Mouse (Mus musculus) ES-Bruce4 (cell line): ENCODE measurements around the gene Rheb. TPM values are rescaled to one million over a fixed set of nuclear protein-coding genes. Genes with fewer than 3 reads are reported as not detected.
A peak's percentile ranks its signal among the peaks of the same experiment; 100 is the strongest.

Source experiments
- H3K27ac ChIP-seq: 2 replicates; pipeline ENCODE4 v1.5.1; 2012; ENCODE audit warnings: low read length, inconsistent platforms; ENCODE audit not compliant: insufficient read depth
- H3K27me3 ChIP-seq: 2 replicates; pipeline ENCODE4 v1.6.1; 2012; ENCODE audit warnings: mild to moderate bottlenecking, low read length, inconsistent platforms; ENCODE audit not compliant: control insufficient read depth, poor library complexity, insufficient read depth, severe bottlenecking
- H3K36me3 ChIP-seq: 2 replicates; pipeline ENCODE4 v1.6.1; 2012; ENCODE audit warnings: inconsistent platforms, mild to moderate bottlenecking, low read length, moderate library complexity; ENCODE audit not compliant: control insufficient read depth, poor library complexity, insufficient read depth, severe bottlenecking
- H3K4me1 ChIP-seq: one replicate; pipeline ENCODE4 v1.8.1; 2011; ENCODE audit warnings: low read length; ENCODE audit not compliant: control insufficient read depth, insufficient read depth
- H3K4me3 ChIP-seq: 2 replicates; pipeline ENCODE4 v1.5.1; 2011; ENCODE audit warnings: low read depth, mild to moderate bottlenecking, low read length
- H3K9ac ChIP-seq: 2 replicates; pipeline ENCODE4 v1.6.1; 2012; ENCODE audit warnings: low read depth, mild to moderate bottlenecking, inconsistent platforms; ENCODE audit not compliant: poor library complexity, severe bottlenecking
- H3K9me3 ChIP-seq: replicated peaks from 2 replicates; pipeline ENCODE4 v1.6.1; 2012; ENCODE audit warnings: mild to moderate bottlenecking, low read length, inconsistent platforms; ENCODE audit not compliant: control insufficient read depth, poor library complexity, insufficient read depth, severe bottlenecking
- CTCF ChIP-seq: IDR thresholded peaks from one replicate; pipeline ENCODE4 v1.8.1; 2011; ENCODE audit warnings: low read depth, low read length
- EP300 ChIP-seq: IDR thresholded peaks from 2 replicates; pipeline ENCODE4 v1.6.1; 2011; ENCODE audit warnings: low read depth, low read length; ENCODE audit not compliant: insufficient read depth
- POLR2A ChIP-seq: IDR thresholded peaks from one replicate; pipeline ENCODE4 v1.8.1; 2011; ENCODE audit warnings: low read length; ENCODE audit not compliant: insufficient read depth
- polyA plus RNA-seq: library from polyadenylated mRNA; stranded (reverse); fragments of >200 nt; gene quantifications from 2 replicates; pipeline ENCODE4 v1.2.4, GENCODE M21; 2011; ENCODE audit warnings: low read depth; ENCODE audit not compliant: missing spikeins, insufficient read depth, insufficient read length

Rheb gene
- polyA plus RNA-seq, 1 experiment: 112 TPM

DNA sequence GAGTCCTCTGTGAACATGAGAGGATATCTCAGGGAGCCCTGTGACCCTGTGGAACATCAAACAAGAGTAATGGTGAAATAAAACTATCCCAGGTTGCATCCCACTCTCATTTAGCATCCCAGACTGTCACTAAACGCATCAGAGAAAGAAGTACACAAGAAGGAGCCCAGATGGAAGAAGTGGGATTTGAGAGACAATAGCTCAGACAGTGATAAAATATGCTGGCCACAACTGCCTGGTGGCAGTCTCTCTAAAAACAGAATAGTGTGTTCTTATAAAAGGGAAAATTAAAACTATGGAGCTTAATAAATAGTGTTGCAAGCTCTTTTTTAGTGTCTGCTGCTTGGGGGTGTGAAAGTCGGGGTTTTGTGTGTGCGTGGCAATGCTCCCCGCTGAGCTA, 59.5 kb downstream of the Rheb start:
- H3K27me3 ChIP-seq: no peaks in the 10 kb centered on the region
- TF ChIP-seq CTCF: no peak
- TF ChIP-seq POLR2A: no peak
- no peak for TF ChIP-seq EP300

DNA sequence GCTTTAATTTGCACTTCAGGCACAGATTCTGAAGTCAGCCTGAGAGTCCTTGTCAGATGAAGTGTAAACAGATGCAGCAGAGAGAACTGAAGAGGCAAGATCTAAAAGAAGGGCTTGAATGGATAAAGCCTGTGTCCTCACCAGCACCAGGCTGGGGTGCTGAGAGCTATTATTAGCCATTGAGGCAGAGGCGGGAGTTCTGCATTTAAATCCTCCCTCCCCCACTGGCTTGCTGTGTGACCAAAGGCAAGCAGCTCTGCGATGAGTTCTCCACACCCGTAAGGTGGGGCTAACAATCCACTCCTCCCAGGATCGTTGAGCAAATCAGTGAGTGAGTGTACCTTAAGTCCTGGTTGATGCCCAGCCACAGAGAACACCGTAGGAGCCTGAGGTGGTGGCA, 61.4 kb downstream of the Rheb start:
- Histone ChIP-seq H3K4me1 (no peaks in the 10 kb centered on the region), H3K36me3 (no peaks in the 10 kb centered on the region), H3K27me3 (no peaks in the 10 kb centered on the region), H3K4me3 (no peak overlapping the region), H3K9ac (no peak overlapping the region), H3K9me3 (peaks cover 12% of the 10 kb centered on the region; the same call in 1 of the 2 replicates), H3K27ac (no peak overlapping the region)
- TF ChIP-seq POLR2A (no peak), EP300 (0 out of 2 replicates have a peak, but pooled peaks have one; percentile 7)

More for the DNA sequence above, 59.5 kb downstream of the Rheb start:
- Histone ChIP-seq H3K27ac (no peak overlapping the region), H3K36me3 (no peaks in the 10 kb centered on the region), H3K4me1 (no peaks in the 10 kb centered on the region), H3K9ac (no peak overlapping the region), H3K9me3 (peaks cover 12% of the 10 kb centered on the region; the same call in 1 of the 2 replicates), H3K4me3 (no peak overlapping the region)

DNA sequence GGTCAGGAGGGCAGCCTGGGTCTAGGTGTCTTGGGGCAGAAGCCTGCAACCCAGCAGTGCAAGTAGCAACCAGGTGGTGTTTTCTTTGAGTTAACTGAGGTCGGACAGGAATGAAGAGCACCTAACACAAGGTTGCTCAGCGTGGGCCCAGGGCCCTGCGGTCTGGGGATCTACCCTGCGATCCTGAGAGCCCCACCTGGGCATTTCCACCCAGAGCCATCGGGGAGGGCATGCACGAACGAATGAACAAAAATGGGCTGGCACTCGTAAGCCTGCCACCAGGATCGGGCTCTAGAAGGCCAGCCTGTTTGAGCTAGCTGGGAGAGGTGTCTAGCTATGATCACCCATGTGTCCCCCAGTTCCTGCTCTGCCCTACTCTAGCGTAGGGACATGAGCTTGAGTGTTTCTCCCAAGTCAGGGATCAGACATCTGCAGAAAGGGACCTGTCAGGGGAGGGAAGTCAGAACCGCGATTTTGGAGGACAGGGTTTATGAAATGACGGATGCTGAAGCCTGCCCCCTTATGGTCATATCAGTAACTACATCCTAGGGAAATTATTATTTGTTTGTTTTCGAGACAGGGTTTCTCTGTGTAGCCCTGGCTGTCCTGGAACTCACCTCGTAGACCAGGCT, 62.4 kb downstream of the Rheb start:
- Histone ChIP-seq H3K27ac (no peak overlapping the region), H3K4me1 (no peaks in the 10 kb centered on the region), H3K36me3 (no peaks in the 10 kb centered on the region), H3K4me3 (no peak overlapping the region), H3K27me3 (no peaks in the 10 kb centered on the region), H3K9ac (no peak overlapping the region), H3K9me3 (peaks cover 16% of the 10 kb centered on the region)
- TF ChIP-seq CTCF: peak; percentile 28
- TF ChIP-seq POLR2A: no peak

DNA sequence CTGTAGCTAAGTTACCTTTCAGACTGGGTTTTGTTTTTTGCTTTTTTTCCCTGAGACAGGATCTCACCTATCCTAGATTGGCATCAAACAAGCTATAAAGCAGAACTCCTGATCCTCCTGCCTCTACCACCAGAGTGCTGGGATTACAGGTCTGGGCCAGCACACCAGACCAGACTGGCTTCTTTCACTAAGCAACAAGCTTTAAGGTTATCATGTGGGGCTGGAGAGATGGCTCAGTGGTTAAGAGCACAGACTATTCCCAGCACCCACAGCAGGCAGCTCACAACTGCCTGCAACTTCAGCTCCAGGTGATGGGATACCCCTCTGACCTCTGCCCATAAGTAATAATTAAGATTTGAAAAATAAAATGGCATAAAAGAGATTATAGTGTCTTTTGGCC, 63.1 kb downstream of the Rheb start:
- no peak overlapping the region for H3K4me3 ChIP-seq
- no peaks in the 10 kb centered on the region for H3K36me3 ChIP-seq
- TF ChIP-seq POLR2A (no peak), CTCF (no peak), EP300 (no peak)
- no peak overlapping the region for H3K27ac ChIP-seq
- H3K9me3 ChIP-seq: peaks cover 12% of the 10 kb centered on the region
- no peaks in the 10 kb centered on the region for H3K27me3 ChIP-seq
- no peaks in the 10 kb centered on the region for H3K4me1 ChIP-seq
- no peak overlapping the region for H3K9ac ChIP-seq

DNA sequence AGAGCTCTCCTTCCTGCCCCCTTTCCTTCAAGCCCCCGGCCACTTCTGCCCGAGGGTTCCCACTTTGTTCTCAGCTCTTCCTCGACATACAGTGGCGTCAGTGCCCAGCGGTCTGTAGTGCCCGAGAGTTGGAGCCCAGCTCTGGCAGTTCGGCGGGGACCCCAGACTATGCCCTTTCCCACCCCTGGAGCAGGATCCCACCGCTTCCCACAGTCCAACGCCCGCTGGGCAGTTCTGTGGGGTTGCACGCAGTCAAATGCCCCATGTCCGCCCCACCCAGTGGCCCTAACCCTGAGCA, 63.6 kb downstream of the Rheb start:
- Histone ChIP-seq H3K27me3 (no peaks in the 10 kb centered on the region), H3K4me3 (peak overlapping the region; percentile 49), H3K27ac (no peak overlapping the region), H3K4me1 (no peaks in the 10 kb centered on the region), H3K9me3 (peaks cover 12% of the 10 kb centered on the region), H3K9ac (peak overlapping the region; percentile 41), H3K36me3 (no peaks in the 10 kb centered on the region)
- TF ChIP-seq POLR2A (no peak), EP300 (no peak), CTCF (no peak)

DNA sequence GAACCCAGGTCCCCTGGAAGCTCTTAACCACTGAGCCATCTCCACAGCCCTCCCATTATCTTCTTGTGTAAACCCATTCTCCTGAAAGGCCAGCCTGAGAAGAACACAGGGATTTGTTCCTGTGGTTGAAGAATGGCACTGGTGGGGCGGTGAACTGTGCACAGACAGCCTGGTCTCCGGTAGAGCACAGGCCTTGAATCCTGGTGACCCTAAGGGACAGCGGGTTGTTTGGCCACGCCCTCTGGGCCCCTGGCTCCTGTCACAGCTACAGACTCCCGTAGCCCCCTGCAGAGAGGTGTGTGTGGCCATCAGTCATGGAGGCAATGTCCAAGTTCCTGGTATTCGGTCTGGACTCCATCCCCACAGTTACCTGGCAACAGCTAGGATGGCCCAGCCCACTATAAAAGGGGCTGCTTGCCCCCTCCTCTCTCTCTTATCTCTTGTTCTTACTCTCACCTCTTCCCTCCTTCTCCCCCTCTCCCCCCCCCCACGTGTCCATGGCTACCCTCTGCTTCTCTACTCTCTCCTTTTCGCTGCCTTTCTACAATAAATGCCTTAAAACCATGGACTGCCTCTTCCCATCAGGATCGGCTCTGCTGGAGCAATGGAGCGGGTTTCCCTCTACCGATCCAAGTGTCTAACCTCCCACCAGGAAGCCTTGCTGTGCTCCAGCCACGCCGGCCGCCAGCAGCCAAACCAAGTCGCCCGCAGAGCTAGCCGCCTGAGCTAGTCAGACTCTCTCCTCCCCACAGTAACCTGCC, 64.2 kb downstream of the Rheb start:
- H3K27me3 ChIP-seq: no peaks in the 10 kb centered on the region
- no peaks in the 10 kb centered on the region for H3K36me3 ChIP-seq
- H3K4me3 ChIP-seq: peak overlapping the region; percentile 49
- peak overlapping the region; percentile 41 for H3K9ac ChIP-seq
- TF ChIP-seq EP300 (no peak), POLR2A (no peak), CTCF (no peak)
- no peaks in the 10 kb centered on the region for H3K4me1 ChIP-seq
- no peak overlapping the region for H3K27ac ChIP-seq
- H3K9me3 ChIP-seq: peaks cover 12% of the 10 kb centered on the region
